Mouse (Mus musculus) neural tube, embryonic 11.5 days (tissue): ENCODE measurements at regions not wholly inside any gene's neighbourhood (a gene's known extent, or its start where the extent isn't known, plus 50 kb on each side); places are given as distances from the start of the nearest gene placed in this dataset.
A peak's percentile ranks its signal among the peaks of the same experiment; 100 is the strongest.

Experiments
- ATAC-seq: fragments of 200-750 bp; cut with Nextera tagmentation; 2 replicates; pipeline ENCODE4 v1.8.0; 2017; ENCODE audit warnings: moderate number of reproducible peaks, mild to moderate bottlenecking, moderate TSS enrichment, moderate library complexity; ENCODE audit not compliant: insufficient read depth, low FRiP score, low TSS enrichment
- DNase-seq: peaks from one replicate; pipeline ENCODE4 v3.0.0-alpha.2; 2015; ENCODE audit warnings: low spot score
- H3K27ac ChIP-seq: fragments of 300-500 bp; sonication (generic); 2 replicates; pipeline ENCODE4 v1.5.1; 2014; ENCODE audit warnings: low read depth, mild to moderate bottlenecking, low read length
- H3K27me3 ChIP-seq: fragments of 300-500 bp; sonication (generic); 2 replicates; pipeline ENCODE4 v1.6.1; 2014; ENCODE audit warnings: mild to moderate bottlenecking, low read length, mixed read lengths; ENCODE audit not compliant: control insufficient read depth, insufficient read depth
- H3K36me3 ChIP-seq: fragments of 300-500 bp; sonication (generic); 2 replicates; pipeline ENCODE4 v1.6.1; 2014; ENCODE audit warnings: mild to moderate bottlenecking, low read length, moderate library complexity, mixed read lengths; ENCODE audit not compliant: control insufficient read depth, insufficient read depth
- H3K4me1 ChIP-seq: fragments of 300-500 bp; sonication (generic); 2 replicates; pipeline ENCODE4 v1.6.1; 2014; ENCODE audit warnings: low read length, mixed read lengths; ENCODE audit not compliant: control insufficient read depth, insufficient read depth
- H3K4me2 ChIP-seq: fragments of 300-500 bp; sonication (generic); 2 replicates; pipeline ENCODE4 v1.6.1; 2014; ENCODE audit warnings: low read depth, mild to moderate bottlenecking, moderate library complexity
- H3K4me3 ChIP-seq: fragments of 300-500 bp; sonication (generic); 2 replicates; pipeline ENCODE4 v1.5.1; 2014; ENCODE audit warnings: low read depth, low read length
- H3K9ac ChIP-seq: fragments of 300-500 bp; sonication (generic); 2 replicates; pipeline ENCODE4 v1.6.1; 2014; ENCODE audit warnings: mild to moderate bottlenecking, low read length
- H3K9me3 ChIP-seq: fragments of 300-500 bp; sonication (generic); 2 replicates; pipeline ENCODE4 v1.6.1; 2016; ENCODE audit warnings: low read length; ENCODE audit not compliant: control insufficient read depth
- WGBS: fragments of 180-500 bp; shearing (Covaris S2); extraction: QIAGEN DNeasy Blood & Tissue Kit; methylation state at CpG from one replicate; pipeline ENCODE4 v1.1.7; 2014; 5-methylcytosine and 5-hydroxymethylcytosine counted together

- Histone ChIP-seq H3K36me3 (no peaks in the 10 kb centered on the region), H3K27me3 (no peaks in the 10 kb centered on the region), H3K4me1 (no peaks in the 10 kb centered on the region), H3K27ac (no peak overlapping the region), H3K4me2 (no peak overlapping the region), H3K9me3 (no peaks in the 10 kb centered on the region), H3K9ac (no peak overlapping the region), H3K4me3 (no peak overlapping the region)
- WGBS, result 82% methylated on average over 16 of the region's 16 CpGs
- no peak for DNase-seq
- no peak for ATAC-seq
Observed at GRCm38 (mm10) chr5:33521951-33522742, 88.4 kb upstream of the Nkx1-1 start.

GRCm38 (mm10) chr5:33520856-33521255, 87.1 kb upstream of the Nkx1-1 start:
- H3K36me3 ChIP-seq, result no peaks in the 10 kb centered on the region
- 83% methylated on average over 10 of the region's 10 CpGs for WGBS
- no peaks in the 10 kb centered on the region for H3K27me3 ChIP-seq
- no peak overlapping the region for H3K27ac ChIP-seq
- ATAC-seq (no peak), DNase-seq (no peak)
- H3K4me3 ChIP-seq, result no peak overlapping the region
- no peaks in the 10 kb centered on the region for H3K4me1 ChIP-seq
- H3K4me2 ChIP-seq, result no peak overlapping the region
- H3K9ac ChIP-seq, result no peak overlapping the region
- no peaks in the 10 kb centered on the region for H3K9me3 ChIP-seq

DNA sequence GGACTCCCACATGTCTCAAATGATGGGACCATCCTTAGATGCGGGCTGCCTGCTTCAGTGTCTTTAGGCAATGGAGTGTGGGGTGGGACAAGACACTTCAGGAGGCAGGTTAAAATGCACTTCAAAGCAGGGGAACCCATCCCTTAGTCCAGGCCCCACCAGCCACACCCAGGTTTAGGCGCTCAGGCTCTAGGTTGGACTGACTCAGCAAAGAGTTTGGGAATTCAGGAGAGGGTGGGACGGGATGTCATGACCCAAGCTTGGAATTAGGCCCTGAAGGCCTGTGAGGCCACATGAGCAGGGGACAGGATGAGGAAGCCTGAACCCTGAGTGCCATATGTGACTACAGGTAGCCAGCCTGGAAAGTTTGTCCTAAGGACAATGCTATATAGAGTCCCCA, 85.6 kb upstream of the Nkx1-1 start:
- ATAC-seq, result no peak
- Histone ChIP-seq H3K4me2 (no peak overlapping the region), H3K27me3 (no peaks in the 10 kb centered on the region), H3K4me3 (no peak overlapping the region), H3K36me3 (no peaks in the 10 kb centered on the region), H3K9ac (no peak overlapping the region), H3K9me3 (no peaks in the 10 kb centered on the region), H3K27ac (no peak overlapping the region), H3K4me1 (no peaks in the 10 kb centered on the region)
- 86% methylated on average over 3 of the region's 3 CpGs for WGBS
- no peak for DNase-seq

- Histone ChIP-seq H3K9ac (no peak overlapping the region), H3K4me3 (no peak overlapping the region), H3K4me2 (no peak overlapping the region), H3K27ac (no peak overlapping the region), H3K4me1 (no peaks in the 10 kb centered on the region), H3K9me3 (no peaks in the 10 kb centered on the region), H3K36me3 (no peaks in the 10 kb centered on the region), H3K27me3 (no peaks in the 10 kb centered on the region)
- ATAC-seq (no peak), DNase-seq (no peak)
- WGBS, result 38% methylated on average over 6 of the region's 6 CpGs
Observed at GRCm38 (mm10) chr5:33518860-33519259, 85.1 kb upstream of the Nkx1-1 start.

DNA sequence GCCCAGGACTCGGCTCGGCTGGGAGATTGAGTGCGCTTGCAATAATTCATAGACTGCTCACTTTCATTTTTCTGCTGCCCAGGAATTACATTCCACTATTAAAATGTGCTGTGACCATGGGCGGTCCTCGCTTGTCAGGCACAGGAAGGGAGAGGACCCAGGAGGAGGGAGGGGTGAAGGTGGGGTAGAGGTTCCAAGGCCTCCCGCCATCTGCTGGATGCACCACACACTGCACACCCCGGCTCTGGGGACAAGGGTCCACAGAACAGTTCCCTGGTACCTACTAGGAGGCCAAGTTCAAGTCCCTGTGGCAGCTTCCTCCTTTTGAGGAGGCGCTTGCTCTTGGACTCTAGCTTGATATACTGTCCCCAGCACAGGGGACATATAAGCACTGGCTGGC, 83.8 kb upstream of the Nkx1-1 start:
- Histone ChIP-seq H3K4me3 (no peak overlapping the region), H3K9me3 (no peaks in the 10 kb centered on the region), H3K27ac (no peak overlapping the region), H3K27me3 (no peaks in the 10 kb centered on the region), H3K9ac (no peak overlapping the region), H3K4me2 (no peak overlapping the region), H3K4me1 (0 out of 2 replicates have a peak, but pooled peaks cover 2% of the 10 kb centered on the region), H3K36me3 (no peaks in the 10 kb centered on the region)
- 65% methylated on average over 8 of the region's 8 CpGs for WGBS
- DNase-seq, result no peak
- ATAC-seq, result no peak

DNA sequence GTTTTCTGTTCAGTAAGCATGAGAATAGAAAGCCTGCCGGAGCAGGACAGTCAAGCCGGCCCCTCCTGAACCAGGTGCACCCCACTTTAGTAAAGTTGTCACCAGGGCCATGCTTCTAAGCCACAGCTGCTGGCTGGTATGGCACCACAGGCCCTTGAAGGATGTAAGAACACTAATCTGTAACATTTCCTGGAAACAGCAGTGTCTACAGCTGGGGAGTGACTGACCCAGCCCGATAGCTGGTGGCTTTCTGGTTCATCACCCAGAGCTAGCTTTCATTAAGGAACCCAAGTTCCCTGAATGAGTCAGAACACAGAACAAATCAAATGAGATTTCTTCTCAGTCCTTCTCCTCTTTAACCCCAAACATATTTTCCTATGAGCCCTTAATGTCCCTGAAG, 82.4 kb upstream of the Nkx1-1 start:
- no peak overlapping the region for H3K4me3 ChIP-seq
- H3K9ac ChIP-seq, result no peak overlapping the region
- no peaks in the 10 kb centered on the region for H3K9me3 ChIP-seq
- ATAC-seq (no peak), DNase-seq (no peak)
- H3K27me3 ChIP-seq, result no peaks in the 10 kb centered on the region
- WGBS, result 95% methylated on average over 3 of the region's 3 CpGs
- no peak overlapping the region for H3K27ac ChIP-seq
- H3K36me3 ChIP-seq, result no peaks in the 10 kb centered on the region
- peaks cover 10% of the 10 kb centered on the region for H3K4me1 ChIP-seq
- no peak overlapping the region for H3K4me2 ChIP-seq

- ATAC-seq (peak; percentile 38), DNase-seq (peak; percentile 47)
- Histone ChIP-seq H3K9me3 (no peaks in the 10 kb centered on the region), H3K4me1 (peaks cover 10% of the 10 kb centered on the region), H3K36me3 (no peaks in the 10 kb centered on the region), H3K9ac (0 out of 2 replicates have a peak overlapping the region, but pooled peaks have one; percentile 11), H3K27ac (no peak overlapping the region), H3K4me3 (no peak overlapping the region), H3K4me2 (peak overlapping the region; percentile 16), H3K27me3 (peaks cover 9% of the 10 kb centered on the region; the same call in 1 of the 2 replicates)
- 36% methylated on average over 22 of the region's 22 CpGs for WGBS
Observed at GRCm38 (mm10) chr5:33512253-33512884, 78.6 kb upstream of the Nkx1-1 start.

GRCm38 (mm10) chr5:33511529-33512252, 77.9 kb upstream of the Nkx1-1 start:
- Histone ChIP-seq H3K9me3 (no peaks in the 10 kb centered on the region), H3K4me3 (no peak overlapping the region), H3K4me1 (peaks cover 13% of the 10 kb centered on the region), H3K27ac (no peak overlapping the region), H3K36me3 (no peaks in the 10 kb centered on the region), H3K9ac (0 out of 2 replicates have a peak overlapping the region, but pooled peaks have one; percentile 11), H3K4me2 (peak overlapping the region; percentile 16), H3K27me3 (peaks cover 9% of the 10 kb centered on the region; the same call in 1 of the 2 replicates)
- WGBS, result 51% methylated on average over 25 of the region's 25 CpGs
- DNase-seq, result peak; percentile 62
- no peak for ATAC-seq
